Mouse (Mus musculus) brain, embryonic 14.5 days (tissue): ENCODE results near the gene Cxcl15. TPM values are rescaled to one million over a fixed set of nuclear protein-coding genes. Genes with fewer than 3 reads are reported as not detected.
"Not testable (repeated sequence)": the region's sequence is repeated elsewhere in the genome, so short reads cannot be mapped to it uniquely, and the experiment has no call there.

ENCODE experiments used
- DNase-seq: peaks from one replicate; pipeline ENCODE4 v3.0.0-alpha.2; 2011; ENCODE audit warnings: low read depth
- CTCF ChIP-seq: fragments of 200-500 bp; IDR thresholded peaks from 2 replicates; pipeline ENCODE4 v1.5.1; 2012; ENCODE audit warnings: inconsistent platforms, mild to moderate bottlenecking, moderate library complexity, borderline replicate concordance; ENCODE audit not compliant: insufficient read depth, insufficient read length; ENCODE audit errors: extremely low read depth
- POLR2A ChIP-seq: fragments of 200-500 bp; IDR thresholded peaks from 2 replicates; pipeline ENCODE4 v1.6.1; 2012; ENCODE audit warnings: mild to moderate bottlenecking, inconsistent platforms, borderline replicate concordance; ENCODE audit not compliant: poor library complexity, insufficient read depth, insufficient read length, severe bottlenecking; ENCODE audit errors: extremely low read depth
- polyA plus RNA-seq: library from polyadenylated mRNA; depleted of rRNA; stranded (reverse); fragments of >200 nt; gene quantifications from 2 replicates; pipeline ENCODE4 v1.2.3, GENCODE M21; 2012; rRNA removed

The Cxcl15 gene
- polyA plus RNA-seq, 1 experiment = not detected

GRCm38 (mm10) chr5:90807176-90807950, 13.0 kb downstream of the Cxcl15 start:
- no peak for TF ChIP-seq CTCF
- no peak for TF ChIP-seq POLR2A
- no peak for DNase-seq

DNA sequence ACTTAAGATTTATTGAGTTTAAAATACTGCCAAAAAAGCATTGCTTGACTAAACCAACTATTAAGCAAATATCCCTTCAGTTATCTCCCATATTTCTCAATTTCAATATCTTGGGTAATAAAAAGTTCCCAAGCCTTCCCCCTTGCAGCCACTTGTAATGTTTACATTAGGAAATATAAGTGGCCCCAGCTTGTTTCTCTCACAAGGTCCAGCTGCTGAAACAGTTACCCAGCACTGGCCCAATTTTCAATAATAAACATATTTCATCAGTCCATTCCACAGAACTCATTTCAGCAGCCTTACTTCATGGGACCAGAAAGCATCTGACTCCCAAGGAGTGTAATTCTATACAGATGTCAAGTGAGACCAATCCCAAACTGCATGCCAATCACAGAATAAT, 25.4 kb downstream of the Cxcl15 start:
- DNase-seq = no peak
- TF ChIP-seq CTCF (no peak), POLR2A (no peak)

DNA sequence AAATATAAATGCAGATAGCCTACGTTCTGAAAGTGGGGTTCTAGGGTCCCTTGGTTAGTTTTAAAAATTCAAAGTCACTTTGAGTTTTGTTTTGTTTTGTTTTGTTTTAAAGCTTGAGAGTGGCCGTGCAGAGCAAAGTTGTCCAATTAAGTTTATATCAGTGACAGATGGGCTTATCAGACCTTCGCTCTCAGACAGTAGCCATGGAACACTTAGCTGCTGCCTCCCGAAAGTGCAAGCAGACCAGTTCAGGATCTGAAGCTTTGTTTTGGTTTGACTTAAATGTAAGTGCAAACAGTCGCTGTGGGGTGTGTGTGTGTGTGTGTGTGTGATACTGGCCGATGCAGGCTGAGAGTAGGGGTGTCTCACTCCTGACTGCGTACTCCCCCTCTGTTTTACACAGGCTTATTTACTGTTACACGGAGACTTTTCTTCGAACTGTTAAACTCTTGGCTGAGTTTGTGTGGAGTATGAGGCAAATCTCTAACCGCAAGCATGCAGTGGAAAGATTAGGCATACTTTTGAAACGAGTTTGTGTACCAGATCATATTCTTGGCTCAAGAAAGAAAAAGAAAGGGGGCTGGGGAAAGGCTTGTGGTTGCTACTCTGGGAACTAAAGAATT, 37.9 kb downstream of the Cxcl15 start:
- no peak for DNase-seq
- TF ChIP-seq POLR2A (no peak), CTCF (no peak)

GRCm38 (mm10) chr5:90832768-90833388, 38.5 kb downstream of the Cxcl15 start:
- TF ChIP-seq CTCF = no peak
- no peak for TF ChIP-seq POLR2A
- no peak for DNase-seq

GRCm38 (mm10) chr5:90834436-90834835, 40.1 kb downstream of the Cxcl15 start:
- no peak for DNase-seq
- TF ChIP-seq POLR2A (no peak), CTCF (no peak)

DNA sequence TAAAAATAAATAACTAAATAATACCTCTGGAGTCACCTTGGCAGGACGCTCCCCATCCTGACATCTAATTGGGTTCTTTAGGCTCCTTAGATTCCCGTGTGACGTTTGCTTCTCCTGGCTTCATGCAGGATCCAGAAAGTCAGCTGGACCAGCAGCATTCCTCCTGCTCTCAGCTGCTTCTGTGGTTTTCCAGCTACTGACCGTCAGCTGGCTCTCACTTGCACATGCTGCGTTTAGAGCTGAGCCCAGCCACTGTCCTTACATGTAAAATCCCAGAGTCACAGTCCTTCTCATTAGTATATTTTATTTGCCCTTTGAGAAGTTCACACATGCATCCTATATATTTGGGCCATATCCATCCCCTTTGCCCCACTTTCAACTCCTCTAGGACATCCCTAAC, 44.2 kb downstream of the Cxcl15 start:
- DNase-seq = no peak
- TF ChIP-seq POLR2A (no peak), CTCF (no peak)

- no peak for DNase-seq
- TF ChIP-seq POLR2A (no peak), CTCF (no peak)
Observed at GRCm38 (mm10) chr5:90840902-90841869, 46.9 kb downstream of the Cxcl15 start.

DNA sequence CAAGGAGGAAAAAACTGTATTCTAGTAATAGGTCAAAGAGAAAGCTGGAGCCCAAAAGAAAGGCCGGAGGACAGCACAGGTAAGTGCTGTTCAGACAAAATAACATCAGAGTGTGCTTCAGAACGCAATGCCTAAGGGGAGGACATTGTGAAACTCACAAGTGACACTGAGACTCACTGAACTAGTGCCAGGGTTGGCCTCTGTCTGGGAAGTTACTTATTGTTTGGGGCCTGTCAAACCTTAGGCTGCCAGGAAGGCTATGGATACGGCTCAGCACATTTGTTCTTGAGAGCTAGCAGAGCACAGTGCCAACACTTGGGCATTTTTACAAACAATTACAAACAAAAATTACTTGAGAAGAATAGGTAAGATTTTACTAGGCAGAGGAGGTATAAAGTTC, 49.6 kb downstream of the Cxcl15 start:
- no peak for DNase-seq
- TF ChIP-seq CTCF = no peak
- no peak for TF ChIP-seq POLR2A

DNA sequence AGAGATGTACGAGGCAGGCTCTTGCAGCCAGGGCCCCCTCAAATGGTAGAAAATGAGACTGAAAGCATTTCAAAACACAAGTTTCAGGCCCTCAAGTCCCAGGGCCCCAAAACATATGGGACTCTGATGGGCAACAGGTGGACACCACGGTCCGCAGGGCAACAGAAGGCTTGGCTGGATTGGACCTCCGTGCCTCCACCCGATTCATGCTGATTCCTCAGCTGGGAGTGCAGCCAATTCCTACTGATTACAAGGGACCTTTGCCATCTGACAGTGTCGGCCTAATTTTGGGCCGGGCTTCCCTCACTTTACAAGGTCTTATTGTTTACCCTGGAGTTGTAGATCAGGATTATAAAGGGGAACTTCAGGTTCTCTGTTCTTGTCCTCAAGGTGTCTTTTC, 55.8 kb downstream of the Cxcl15 start:
- DNase-seq = not testable (repeated sequence)

GRCm38 (mm10) chr5:90851391-90851790, 57.1 kb downstream of the Cxcl15 start:
- not testable (repeated sequence) for DNase-seq

Other genes with a start within 250 kb of the Cxcl15 start
- 0.03 and 0.04 TPM in 2 replicates for gene 5830473C10Rik, start 233.4 kb upstream of the Cxcl15 start, polyA plus RNA-seq
- 0.79 and 1.1 TPM in 2 replicates for gene Rassf6, start 153.9 kb upstream of the Cxcl15 start, polyA plus RNA-seq
- 0.04 and 0.06 TPM in 2 replicates for gene Cxcl5, start 35.2 kb upstream of the Cxcl15 start, polyA plus RNA-seq
- gene Ppbp, start 26.0 kb upstream of the Cxcl15 start, polyA plus RNA-seq = 0.79 and 1.6 TPM in 2 replicates
- gene Pf4, start 22.1 kb upstream of the Cxcl15 start, polyA plus RNA-seq = 21.4 and 26.6 TPM in 2 replicates
- gene Cxcl3, start 8.4 kb upstream of the Cxcl15 start, polyA plus RNA-seq = 0.09 TPM in 1 of 2 replicates, not detected in the other
- 0.11 and 0.25 TPM in 2 replicates for gene Cxcl1, start 96.7 kb downstream of the Cxcl15 start, polyA plus RNA-seq
- not detected in 2 replicates for gene Cxcl2, start 109.3 kb downstream of the Cxcl15 start, polyA plus RNA-seq
- 64.9 and 81.9 TPM in 2 replicates for gene Mthfd2l, start 136.6 kb downstream of the Cxcl15 start, polyA plus RNA-seq
- 0.26 and 0.39 TPM in 2 replicates for gene Epgn, start 232.9 kb downstream of the Cxcl15 start, polyA plus RNA-seq